In the genomic region with DNA sequence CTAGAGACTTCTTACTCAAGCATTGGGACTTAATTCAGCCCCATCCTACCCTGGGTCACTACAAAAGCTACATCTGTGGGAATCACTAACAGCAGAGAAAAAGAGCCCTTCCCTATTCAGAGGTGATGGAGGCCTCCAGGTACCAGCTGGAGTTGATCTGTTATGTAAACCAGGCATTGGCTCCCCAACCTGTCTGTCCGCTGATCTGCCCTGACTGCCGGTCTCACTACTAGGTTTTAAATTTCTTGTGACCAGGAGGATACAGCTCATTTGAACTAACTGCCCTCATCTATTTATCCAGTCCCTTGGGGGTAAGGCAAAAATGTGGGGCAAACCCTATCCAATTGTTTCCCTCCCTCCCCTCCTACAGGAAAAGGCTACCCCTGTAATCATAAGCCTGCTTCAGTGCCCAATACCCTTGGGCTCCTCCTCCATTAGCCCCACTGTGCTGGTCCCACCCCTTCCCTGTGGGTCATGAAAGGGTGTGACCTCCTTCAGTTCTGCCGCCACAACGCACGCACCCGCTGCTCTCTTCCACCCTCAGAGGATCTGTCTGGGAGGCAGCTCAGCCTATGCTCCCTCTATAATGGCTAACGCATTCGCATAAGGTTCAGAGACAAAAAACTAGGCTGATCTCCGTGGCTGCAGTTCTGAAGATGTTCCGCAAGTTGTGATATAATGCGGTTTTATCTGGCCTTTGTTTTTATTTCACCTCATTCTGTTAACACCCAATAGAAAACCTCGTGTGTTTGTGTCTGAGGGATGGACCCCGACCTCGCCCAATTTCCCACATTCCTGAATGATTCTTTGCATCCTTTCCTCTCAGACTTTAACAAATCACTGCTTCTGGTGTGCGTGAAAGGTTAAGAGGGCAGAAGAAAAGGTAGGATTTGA, we compare ENCODE assay signal across 8 mouse cellular contexts. TPM values are rescaled to one million over a fixed set of nuclear protein-coding genes. Genes with fewer than 3 reads are reported as not detected.
DNase-seq lines count a peak whose midpoint lies in the region; ATAC-seq and TF ChIP-seq lines count a peak whose summit lies in the region.

No protein-coding gene starts in this region.

- TF ChIP-seq EP300 in heart, postnatal 0 days (IDR thresholded peaks at IDR 0.05; ENCODE audit: low read depth): peak; percentile 18; the same call in 1 of the 2 replicates

- peak overlapping the region; percentile 23 for H3K4me3 ChIP-seq in erythroblast, embryonic 14.5 days (replicated peaks)
- H3K4me3 ChIP-seq in embryonic facial prominence, embryonic 12.5 days: peak overlapping the region; percentile 87
- H3K4me3 ChIP-seq in heart, postnatal 0 days (ENCODE audit: low read depth, low read length): peak overlapping the region; percentile 83
- peak overlapping the region; percentile 88 for H3K4me3 ChIP-seq in limb, embryonic 14.5 days (replicated peaks; ENCODE audit: low read length)
- H3K4me3 ChIP-seq in midbrain, embryonic 13.5 days (replicated peaks): peak overlapping the region; percentile 93

- no peaks in the 10 kb centered on the region for H3K9me3 ChIP-seq in erythroblast, embryonic 14.5 days (ENCODE audit: control insufficient read depth, low read length)
- H3K9me3 ChIP-seq in embryonic facial prominence, embryonic 12.5 days: no peaks in the 10 kb centered on the region
- no peaks in the 10 kb centered on the region for H3K9me3 ChIP-seq in heart, postnatal 0 days (replicated peaks; ENCODE audit: control insufficient read depth, low read length)
- H3K9me3 ChIP-seq in limb, embryonic 14.5 days (ENCODE audit: control insufficient read depth, low read length): no peaks in the 10 kb centered on the region
- no peaks in the 10 kb centered on the region for H3K9me3 ChIP-seq in midbrain, embryonic 13.5 days

- H3K36me3 ChIP-seq in erythroblast, embryonic 14.5 days (ENCODE audit: control insufficient read depth): no peaks in the 10 kb centered on the region
- no peaks in the 10 kb centered on the region for H3K36me3 ChIP-seq in embryonic facial prominence, embryonic 12.5 days
- H3K36me3 ChIP-seq in heart, postnatal 0 days (replicated peaks; ENCODE audit: control insufficient read depth, insufficient read depth, low read length): no peaks in the 10 kb centered on the region
- no peaks in the 10 kb centered on the region for H3K36me3 ChIP-seq in limb, embryonic 14.5 days (ENCODE audit: control insufficient read depth, insufficient read depth, low read length)
- no peaks in the 10 kb centered on the region for H3K36me3 ChIP-seq in midbrain, embryonic 13.5 days
- H3K36me3 ChIP-seq in splenic B cell, adult 2 months (ENCODE audit: control insufficient read depth, insufficient read depth, low read length, poor library complexity, severe bottlenecking): no peaks in the 10 kb centered on the region

- H3K4me2 ChIP-seq in embryonic facial prominence, embryonic 12.5 days (replicated peaks): peak overlapping the region; percentile 84
- H3K4me2 ChIP-seq in heart, postnatal 0 days (ENCODE audit: low read depth, low read length): peak overlapping the region; percentile 86
- H3K4me2 ChIP-seq in limb, embryonic 14.5 days (replicated peaks; ENCODE audit: low read depth, low read length, severe bottlenecking): peak overlapping the region; percentile 64
- peak overlapping the region; percentile 81 for H3K4me2 ChIP-seq in midbrain, embryonic 13.5 days (replicated peaks)

- peak overlapping the region; percentile 99 for H3K9ac ChIP-seq in embryonic facial prominence, embryonic 12.5 days
- peak overlapping the region; percentile 74; the same call in 1 of the 2 replicates for H3K9ac ChIP-seq in heart, postnatal 0 days (replicated peaks; ENCODE audit: low read depth, low read length)
- peak overlapping the region; percentile 98 for H3K9ac ChIP-seq in limb, embryonic 14.5 days (ENCODE audit: low read depth, low read length, severe bottlenecking)
- peak overlapping the region; percentile 100 for H3K9ac ChIP-seq in midbrain, embryonic 13.5 days (replicated peaks)

- TF ChIP-seq CTCF in heart, postnatal 0 days (IDR thresholded peaks at IDR 0.05; ENCODE audit: low read depth): no peak

- WGBS in embryonic facial prominence, embryonic 12.5 days: 2% methylated on average over 15 of the region's 15 CpGs
- 14% methylated on average over 15 of the region's 15 CpGs for WGBS in heart, postnatal 0 days
- 3% methylated on average over 15 of the region's 15 CpGs for whole genome bisulfite sequencing in limb, embryonic 14.5 days
- WGBS in midbrain, embryonic 13.5 days: under 1% methylated on average over 15 of the region's 15 CpGs

- peak; percentile 86 for DNase-seq in T-cell, adult 2 months (ENCODE audit: low spot score)
- peak; percentile 26 for DNase-seq in heart, postnatal 0 days (ENCODE audit: low spot score)
- no peak for DNase-seq in limb, embryonic 14.5 days (ENCODE audit: low spot score)
- peak; percentile 75 for DNase-seq in splenic B cell, adult 2 months (ENCODE audit: low read depth, low spot score)

- peaks cover 45% of the 10 kb centered on the region for H3K27me3 ChIP-seq in erythroblast, embryonic 14.5 days (ENCODE audit: control insufficient read depth)
- H3K27me3 ChIP-seq in embryonic facial prominence, embryonic 12.5 days: no peaks in the 10 kb centered on the region
- H3K27me3 ChIP-seq in heart, postnatal 0 days (ENCODE audit: control insufficient read depth, insufficient read depth, low read length): no peaks in the 10 kb centered on the region
- H3K27me3 ChIP-seq in limb, embryonic 14.5 days (ENCODE audit: control insufficient read depth, insufficient read depth, low read length): no peaks in the 10 kb centered on the region
- peaks cover 2% of the 10 kb centered on the region; the same call in 1 of the 2 replicates for H3K27me3 ChIP-seq in midbrain, embryonic 13.5 days
- H3K27me3 ChIP-seq in splenic B cell, adult 2 months (ENCODE audit: control insufficient read depth, insufficient read depth, low read length, poor library complexity, severe bottlenecking): no peaks in the 10 kb centered on the region

- H3K27ac ChIP-seq in embryonic facial prominence, embryonic 12.5 days: peak overlapping the region; percentile 73
- 0 out of 2 replicates have a peak overlapping the region, but pooled peaks have one; percentile 14 for H3K27ac ChIP-seq in heart, postnatal 0 days (ENCODE audit: low read depth)
- 0 out of 2 replicates have a peak overlapping the region, but pooled peaks have one; percentile 4 for H3K27ac ChIP-seq in limb, embryonic 14.5 days (replicated peaks; ENCODE audit: low read depth, low read length)
- H3K27ac ChIP-seq in midbrain, embryonic 13.5 days: peak overlapping the region; percentile 97

- H3K4me1 ChIP-seq in erythroblast, embryonic 14.5 days (ENCODE audit: control insufficient read depth): peaks cover 23% of the 10 kb centered on the region
- peaks cover 25% of the 10 kb centered on the region for H3K4me1 ChIP-seq in embryonic facial prominence, embryonic 12.5 days
- H3K4me1 ChIP-seq in heart, postnatal 0 days (ENCODE audit: control insufficient read depth, insufficient read depth): no peaks in the 10 kb centered on the region
- H3K4me1 ChIP-seq in limb, embryonic 14.5 days (ENCODE audit: control insufficient read depth, insufficient read depth, low read length): peaks cover 35% of the 10 kb centered on the region
- peaks cover 21% of the 10 kb centered on the region for H3K4me1 ChIP-seq in midbrain, embryonic 13.5 days (replicated peaks)

- no peak for ATAC-seq in erythroblast, adult 5-6 weeks (replicated peaks; ENCODE audit: low FRiP score, poor library complexity, severe bottlenecking)
- no peak for ATAC-seq in embryonic facial prominence, embryonic 12.5 days (ENCODE audit: insufficient number of reproducible peaks, insufficient read depth, low FRiP score, low TSS enrichment)
- no peak for ATAC-seq in heart, postnatal 0 days (ENCODE audit: insufficient read depth, low read depth)
- ATAC-seq in limb, embryonic 14.5 days (ENCODE audit: low FRiP score, low read depth): no peak
- peak; percentile 65 for ATAC-seq in midbrain, embryonic 13.5 days

- 0 out of 2 replicates have a peak, but pooled peaks have one; percentile 8 for TF ChIP-seq POLR2A in limb, embryonic 14.5 days (IDR thresholded peaks at IDR 0.05; ENCODE audit: borderline replicate concordance, extremely low read depth, insufficient read depth, insufficient read length)

RNA-seq across cellular contexts. Expression of gene Tmsb10, which starts 2.1 kb away (rescaled TPM):
- polyA plus RNA-seq in erythroblast, embryonic 14.5 days (2012): 4.4 and 4.5 TPM in 2 replicates
- total RNA-seq in erythroblast, adult 5-6 weeks (2015; ENCODE audit: low replicate concordance): 232 and 262 TPM in 2 replicates
- total RNA-seq in erythroblast, adult 5-6 weeks (2017; ENCODE audit: low replicate concordance): 123 and 173 TPM in 2 replicates
- 3,988 and 4,068 TPM in 2 replicates for polyA plus RNA-seq in embryonic facial prominence, embryonic 12.5 days (2016; fragmentation: Nextera tagmentation; extraction: Ambion mirVana)
- total RNA-seq in heart, postnatal 0 days (2014; rRNA removed; ENCODE audit: low replicate concordance): 43.7 and 63.7 TPM in 2 replicates
- 1,264 and 1,367 TPM in 2 replicates for polyA plus RNA-seq in heart, postnatal 0 days (2015; fragmentation: Nextera tagmentation; extraction: Ambion mirVana)
- 698 and 1,253 TPM in 2 replicates for polyA plus RNA-seq in limb, embryonic 14.5 days (2012; rRNA removed)
- 2,385 and 2,395 TPM in 2 replicates for polyA plus RNA-seq in limb, embryonic 14.5 days (2014; fragmentation: Nextera tagmentation; extraction: Ambion mirVana)
- polyA plus RNA-seq in midbrain, embryonic 13.5 days (2015; fragmentation: Nextera tagmentation; extraction: Ambion mirVana): 4,994 and 5,054 TPM in 2 replicates

RNA-seq across cellular contexts. Expression of gene Kcmf1, which starts 56.7 kb away (rescaled TPM):
- 7.0 and 15.9 TPM in 2 replicates for polyA plus RNA-seq in erythroblast, embryonic 14.5 days (2012)
- 11.9 and 18.6 TPM in 2 replicates for total RNA-seq in erythroblast, adult 5-6 weeks (2015; ENCODE audit: low replicate concordance)
- 36.5 and 36.7 TPM in 2 replicates for total RNA-seq in erythroblast, adult 5-6 weeks (2017; ENCODE audit: low replicate concordance)
- 48.0 and 57.3 TPM in 2 replicates for polyA plus RNA-seq in embryonic facial prominence, embryonic 12.5 days (2016; fragmentation: Nextera tagmentation; extraction: Ambion mirVana)
- 88.7 and 93.7 TPM in 2 replicates for total RNA-seq in heart, postnatal 0 days (2014; rRNA removed; ENCODE audit: low replicate concordance)
- 43.7 and 52.1 TPM in 2 replicates for polyA plus RNA-seq in heart, postnatal 0 days (2015; fragmentation: Nextera tagmentation; extraction: Ambion mirVana)
- polyA plus RNA-seq in limb, embryonic 14.5 days (2012; rRNA removed): 86.9 and 119 TPM in 2 replicates
- polyA plus RNA-seq in limb, embryonic 14.5 days (2014; fragmentation: Nextera tagmentation; extraction: Ambion mirVana): 61.4 and 65.5 TPM in 2 replicates
- 25.7 and 26.1 TPM in 2 replicates for polyA plus RNA-seq in midbrain, embryonic 13.5 days (2015; fragmentation: Nextera tagmentation; extraction: Ambion mirVana)

Comparison
In these comparisons a context has a peak if more than half of its experiments do, and no peak if none do; other contexts are left out.
1. H3K4me3 ChIP-seq: peak in every context shown above with its lines; median percentile 93 in midbrain, embryonic 13.5 days; 88 in limb, embryonic 14.5 days; 87 in embryonic facial prominence, embryonic 12.5 days; 83 in heart, postnatal 0 days; 23 in erythroblast, embryonic 14.5 days.
2. H3K27ac ChIP-seq: peak in every context shown above with its lines; median percentile 97 in midbrain, embryonic 13.5 days; 73 in embryonic facial prominence, embryonic 12.5 days; 14 in heart, postnatal 0 days; 4 in limb, embryonic 14.5 days.
3. RNA of gene Tmsb10, which starts 2.1 kb away (polyA plus RNA-seq): 4,994 to 5,054 TPM in midbrain, embryonic 13.5 days, 3,988 to 4,068 TPM in embryonic facial prominence, embryonic 12.5 days, 698 to 2,395 TPM in limb, embryonic 14.5 days and 1,264 to 1,367 TPM in heart, postnatal 0 days; 4.4 to 4.5 TPM in erythroblast, embryonic 14.5 days; every median in the first group is over 100 times any median in the second.
4. Peak in every context shown above with its lines, with median percentiles within 50 percentile points of each other: H3K4me2 ChIP-seq and H3K9ac ChIP-seq.